Mouse (Mus musculus) left cerebral cortex, adult 18-20 months (tissue): ENCODE measurements around the gene Zc3h4. TPM values are rescaled to one million over a fixed set of nuclear protein-coding genes. Genes with fewer than 3 reads are reported as not detected.

ENCODE experiments used
- DNase-seq, 2 experiments: peaks; one replicate each; pipeline ENCODE4 v3.0.0; 2021 to 2022; ENCODE audit warnings: low spot score in 2 of 2, mixed read lengths in 1 of 2
- total RNA-seq, 2 experiments: library from RNA; stranded (reverse); gene quantifications; 2 replicates each; pipeline ENCODE4 v1.2.3; 2021

The Zc3h4 gene
- total RNA-seq, 2 experiments from 2014 or later: 52.7 to 60.7 TPM

GRCm38 (mm10) chr7:16399820-16400688 is 656 bp upstream of the Zc3h4 start:
- DNase-seq: peak; percentile 98 to 99

GRCm38 (mm10) chr7:16401991-16402431 is 1.3 kb downstream of the Zc3h4 start:
- DNase-seq: peak in 1 of 2 experiments; percentile 36

GRCm38 (mm10) chr7:16402449-16402848 is 1.7 kb downstream of the Zc3h4 start:
- no peak for DNase-seq

- DNase-seq: no peak
Observed at GRCm38 (mm10) chr7:16402968-16403948, 2.5 kb downstream of the Zc3h4 start.

- no peak for DNase-seq
Observed at GRCm38 (mm10) chr7:16404315-16405072, 3.8 kb downstream of the Zc3h4 start.

GRCm38 (mm10) chr7:16405073-16405455 is 4.4 kb downstream of the Zc3h4 start:
- DNase-seq: no peak

- peak; percentile 35 to 38 for DNase-seq
Observed at GRCm38 (mm10) chr7:16405516-16406351, 5.0 kb downstream of the Zc3h4 start.

- DNase-seq: no peak
Observed at GRCm38 (mm10) chr7:16406978-16407377, 6.3 kb downstream of the Zc3h4 start.

GRCm38 (mm10) chr7:16411100-16411499 is 10.4 kb downstream of the Zc3h4 start:
- DNase-seq: no peak

- no peak for DNase-seq
Observed at GRCm38 (mm10) chr7:16412220-16412896, 11.6 kb downstream of the Zc3h4 start.

- DNase-seq: no peak
Observed at GRCm38 (mm10) chr7:16412930-16413329, 12.2 kb downstream of the Zc3h4 start.

GRCm38 (mm10) chr7:16415426-16415825 is 14.7 kb downstream of the Zc3h4 start:
- no peak for DNase-seq

- DNase-seq: no peak
Observed at GRCm38 (mm10) chr7:16417141-16417771, 16.5 kb downstream of the Zc3h4 start.

GRCm38 (mm10) chr7:16418713-16419112 is 18.0 kb downstream of the Zc3h4 start:
- DNase-seq: no peak

GRCm38 (mm10) chr7:16420493-16421118 is 19.9 kb downstream of the Zc3h4 start:
- DNase-seq: no peak

- no peak for DNase-seq
Observed at GRCm38 (mm10) chr7:16422222-16422856, 21.6 kb downstream of the Zc3h4 start.

GRCm38 (mm10) chr7:16423731-16424130 is 23.0 kb downstream of the Zc3h4 start:
- no peak for DNase-seq

GRCm38 (mm10) chr7:16425721-16426120 is 25.0 kb downstream of the Zc3h4 start:
- no peak for DNase-seq
